Mouse (Mus musculus) hindbrain, embryonic 12.5 days (tissue): ENCODE measurements around the gene Golga5. TPM values are rescaled to one million over a fixed set of nuclear protein-coding genes. Genes with fewer than 3 reads are reported as not detected.
A peak's percentile ranks its signal among the peaks of the same experiment; 100 is the strongest.

Experiments used
- ATAC-seq: fragments of 200-750 bp; cut with Nextera tagmentation; 2 replicates; pipeline ENCODE4 v1.8.0; 2017; ENCODE audit warnings: moderate TSS enrichment; ENCODE audit not compliant: low FRiP score
- H3K27ac ChIP-seq: fragments of 300-500 bp; sonication (generic); 2 replicates; pipeline ENCODE4 v1.5.1; 2016; ENCODE audit warnings: mild to moderate bottlenecking
- H3K27me3 ChIP-seq: fragments of 300-500 bp; sonication (generic); 2 replicates; pipeline ENCODE4 v1.6.1; 2016; ENCODE audit warnings: mild to moderate bottlenecking
- H3K36me3 ChIP-seq: fragments of 300-500 bp; sonication (generic); 2 replicates; pipeline ENCODE4 v1.6.1; 2016; ENCODE audit warnings: mild to moderate bottlenecking
- H3K4me1 ChIP-seq: fragments of 300-500 bp; sonication (generic); 2 replicates; pipeline ENCODE4 v1.6.1; 2016
- H3K4me2 ChIP-seq: fragments of 300-500 bp; sonication (generic); replicated peaks from 2 replicates; pipeline ENCODE4 v1.6.1; 2016; ENCODE audit warnings: mild to moderate bottlenecking
- H3K4me3 ChIP-seq: fragments of 300-500 bp; sonication (generic); 2 replicates; pipeline ENCODE4 v1.5.1; 2016; ENCODE audit warnings: mild to moderate bottlenecking
- H3K9ac ChIP-seq: fragments of 300-500 bp; sonication (generic); 2 replicates; pipeline ENCODE4 v1.6.1; 2016; ENCODE audit warnings: mild to moderate bottlenecking, moderate library complexity
- H3K9me3 ChIP-seq: fragments of 300-500 bp; sonication (generic); replicated peaks from 2 replicates; pipeline ENCODE4 v1.6.1; 2016; ENCODE audit warnings: mild to moderate bottlenecking
- WGBS: fragments of 180-500 bp; shearing (Covaris S2); methylation state at CpG from one replicate; pipeline ENCODE4 v1.1.7; 2016; 5-methylcytosine and 5-hydroxymethylcytosine counted together
- polyA plus RNA-seq: library from polyadenylated mRNA; unstranded; fragments of >200 nt; fragmentation: Nextera tagmentation; extraction: Ambion mirVana; gene quantifications from 2 replicates; pipeline ENCODE4 v1.2.1, GENCODE M21; 2016

Golga5 gene
- polyA plus RNA-seq, 1 experiment from 2014 or later: 35.6 TPM

DNA sequence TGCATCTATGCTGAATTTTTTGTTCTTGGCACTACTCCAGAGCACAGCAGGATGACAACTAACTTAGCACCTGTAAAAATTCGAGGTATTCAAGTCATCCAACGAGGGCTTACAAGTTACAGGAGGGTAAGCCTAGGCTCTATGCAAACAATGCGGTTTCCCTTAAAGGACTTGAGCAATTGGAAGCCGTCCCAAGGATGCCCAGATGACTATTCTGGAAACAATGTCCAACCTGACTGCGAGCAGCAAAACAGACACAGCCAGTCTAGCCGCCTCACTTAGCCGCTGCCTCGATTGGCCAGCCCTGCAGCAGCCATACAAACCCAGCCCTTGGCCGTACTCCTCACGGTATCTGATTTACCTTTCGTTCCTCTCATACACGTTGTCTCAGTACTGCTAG, 36.7 kb upstream of the Golga5 start:
- Histone ChIP-seq H3K27me3 (no peaks in the 10 kb centered on the region), H3K4me3 (no peak overlapping the region), H3K9ac (no peak overlapping the region), H3K4me1 (no peaks in the 10 kb centered on the region), H3K27ac (no peak overlapping the region), H3K9me3 (no peaks in the 10 kb centered on the region), H3K36me3 (no peaks in the 10 kb centered on the region), H3K4me2 (no peak overlapping the region)
- no peak for ATAC-seq
- WGBS: 85% methylated on average over 12 of the region's 12 CpGs

DNA sequence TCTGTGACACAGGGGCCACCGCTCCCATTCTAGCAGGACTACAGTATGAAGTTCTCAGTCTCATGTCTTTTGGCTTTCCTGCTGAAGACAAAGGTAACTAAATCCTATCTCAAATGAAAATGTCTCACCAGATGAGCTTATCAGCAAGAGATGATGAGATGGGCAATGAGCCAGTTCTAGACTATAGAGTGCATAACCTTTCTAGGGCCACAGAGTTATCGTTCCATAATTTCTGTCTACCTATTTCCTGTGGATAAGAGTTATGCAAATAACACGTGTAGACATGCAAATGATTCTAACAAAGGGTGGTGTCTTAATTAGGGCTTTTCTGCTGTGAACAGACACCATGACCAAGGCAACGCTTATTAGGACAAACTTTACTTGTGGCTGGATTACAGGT, 34.8 kb upstream of the Golga5 start:
- WGBS: 89% methylated on average over 4 of the region's 4 CpGs
- Histone ChIP-seq H3K27me3 (no peaks in the 10 kb centered on the region), H3K27ac (no peak overlapping the region), H3K36me3 (no peaks in the 10 kb centered on the region), H3K4me3 (no peak overlapping the region), H3K9me3 (no peaks in the 10 kb centered on the region), H3K4me2 (no peak overlapping the region), H3K4me1 (peaks cover 14% of the 10 kb centered on the region), H3K9ac (no peak overlapping the region)
- no peak for ATAC-seq

DNA sequence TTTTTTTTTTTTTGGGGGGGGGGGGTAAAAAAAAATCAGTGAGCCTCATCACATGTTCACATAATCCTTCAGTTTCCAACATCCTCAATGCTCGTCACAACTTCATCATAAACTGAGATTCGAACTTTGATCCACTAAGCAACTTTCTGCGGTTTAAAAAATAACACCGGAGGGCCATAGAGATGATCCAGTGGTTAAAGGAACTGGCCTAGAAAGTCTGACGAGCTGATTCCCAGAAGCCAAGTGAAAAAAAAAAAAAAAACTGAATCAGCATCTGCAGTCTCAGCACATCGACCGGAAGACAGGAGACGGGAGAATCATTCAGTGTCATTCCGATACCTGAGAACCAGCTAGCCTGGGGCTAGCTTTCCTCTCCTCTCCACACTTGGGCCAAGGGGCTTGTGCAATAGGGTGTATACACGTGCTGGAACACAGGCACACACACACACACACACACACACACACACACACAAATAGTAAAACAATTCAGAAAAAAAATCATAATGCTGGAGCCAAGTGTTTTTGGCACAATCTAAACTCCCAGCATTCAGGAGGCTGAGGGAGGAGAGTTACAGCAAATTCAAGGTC, 31.9 kb upstream of the Golga5 start:
- Histone ChIP-seq H3K4me2 (no peak overlapping the region), H3K4me3 (no peak overlapping the region), H3K27me3 (no peaks in the 10 kb centered on the region), H3K27ac (no peak overlapping the region), H3K9me3 (no peaks in the 10 kb centered on the region), H3K9ac (no peak overlapping the region), H3K36me3 (no peaks in the 10 kb centered on the region), H3K4me1 (peaks cover 17% of the 10 kb centered on the region)
- no peak for ATAC-seq
- 78% methylated on average over 10 of the region's 10 CpGs for WGBS

DNA sequence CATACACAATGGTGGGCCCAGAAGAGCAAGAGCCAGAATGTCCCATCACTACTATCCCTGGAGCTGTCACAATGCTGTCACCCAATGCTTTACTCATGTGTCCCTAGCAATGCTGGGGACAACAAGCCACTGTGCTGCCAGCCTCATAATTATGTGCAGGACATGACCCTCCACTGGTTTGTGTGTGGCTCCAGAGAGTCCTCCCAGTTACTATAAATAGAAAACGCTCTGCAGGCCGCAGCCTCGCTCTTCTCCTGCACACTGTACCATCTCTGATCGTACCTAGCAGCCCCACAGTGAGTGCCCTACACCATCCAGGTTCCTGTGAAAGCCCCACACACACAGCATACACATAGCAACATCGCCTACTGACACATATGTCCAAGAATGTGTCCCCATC, 31.0 kb upstream of the Golga5 start:
- Histone ChIP-seq H3K27ac (no peak overlapping the region), H3K36me3 (no peaks in the 10 kb centered on the region), H3K4me2 (no peak overlapping the region), H3K4me1 (peaks cover 17% of the 10 kb centered on the region), H3K9ac (no peak overlapping the region; the same call in 1 of the 2 replicates), H3K27me3 (no peaks in the 10 kb centered on the region), H3K4me3 (no peak overlapping the region; the same call in 1 of the 2 replicates), H3K9me3 (no peaks in the 10 kb centered on the region)
- no peak for ATAC-seq
- WGBS: 86% methylated on average over 5 of the region's 5 CpGs

DNA sequence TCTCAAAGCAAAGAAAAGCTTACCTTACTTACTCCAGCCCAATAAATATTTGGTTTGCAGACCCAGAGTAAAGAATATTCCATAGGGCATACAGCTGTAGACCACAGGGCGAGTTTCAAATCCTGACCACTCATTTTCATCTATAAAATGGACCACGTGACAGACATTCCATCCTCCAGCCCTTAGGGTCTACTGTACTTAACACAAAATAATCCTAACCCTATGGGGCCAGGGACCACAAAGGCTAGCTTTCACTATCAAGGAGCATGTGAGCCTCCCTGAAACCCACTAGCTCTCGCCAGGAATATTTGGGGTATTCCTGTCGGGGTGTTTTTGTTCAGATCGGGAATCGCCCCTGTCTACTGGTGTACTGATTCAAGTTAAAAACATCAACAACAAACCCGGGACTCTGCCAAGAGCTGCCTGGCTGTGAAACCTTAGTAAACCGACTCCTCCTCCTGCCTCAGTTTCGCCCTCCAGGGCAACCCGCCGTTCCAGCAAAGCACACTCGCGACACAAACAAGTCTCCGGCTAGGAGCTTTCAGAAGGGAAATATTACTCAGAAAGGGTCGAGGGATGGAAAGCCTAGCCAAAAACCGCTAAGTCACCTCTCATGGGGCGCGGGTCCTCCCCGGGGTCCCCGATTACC, 29.8 kb upstream of the Golga5 start:
- no peaks in the 10 kb centered on the region for H3K27me3 ChIP-seq
- H3K4me1 ChIP-seq: peaks cover 17% of the 10 kb centered on the region
- WGBS: 4% methylated on average over 20 of the region's 20 CpGs
- H3K4me3 ChIP-seq: peak overlapping the region; percentile 61
- no peaks in the 10 kb centered on the region for H3K36me3 ChIP-seq
- H3K27ac ChIP-seq: peak overlapping the region; percentile 49; the same call in 1 of the 2 replicates
- H3K9me3 ChIP-seq: no peaks in the 10 kb centered on the region
- peak overlapping the region; percentile 74 for H3K4me2 ChIP-seq
- peak overlapping the region; percentile 71 for H3K9ac ChIP-seq
- ATAC-seq: peak; percentile 62

DNA sequence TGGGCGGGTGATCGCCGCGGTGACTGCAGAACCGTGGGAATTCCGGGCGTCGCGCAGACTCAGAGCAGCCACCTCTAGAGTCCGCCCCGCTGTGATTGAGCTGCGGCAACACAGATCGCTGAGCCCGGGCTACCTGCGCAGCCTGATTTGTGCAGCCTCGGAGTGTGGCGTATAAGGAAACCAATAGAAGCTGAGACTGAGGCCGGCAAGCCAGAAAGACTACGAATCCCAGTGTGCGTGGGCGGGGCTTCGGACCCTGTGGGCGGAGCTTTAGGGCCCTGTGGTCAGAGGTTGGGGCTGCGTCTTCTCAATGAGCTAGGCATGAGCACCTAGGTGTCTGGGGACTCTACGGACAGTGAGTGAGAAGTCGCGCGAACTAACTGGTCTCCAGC, 29.3 kb upstream of the Golga5 start, which contains the start of gene Lgmn:
Gene Lgmn (minus strand): TSS at position 182 of the 392 bp plus-strand sequence.
- Histone ChIP-seq H3K4me3 (peak within 1 kb of the TSS; percentile 61), H3K9ac (peak within 1 kb of the TSS; percentile 71), H3K9me3 (no peaks in the 10 kb centered on the region), H3K4me2 (peak within 1 kb of the TSS; percentile 74), H3K27me3 (no peaks in the 10 kb centered on the region), H3K36me3 (no peaks in the 10 kb centered on the region), H3K27ac (peak within 1 kb of the TSS; percentile 49; the same call in 1 of the 2 replicates), H3K4me1 (peaks cover 17% of the 10 kb centered on the region)
- ATAC-seq: peak; percentile 100
- WGBS: under 1% methylated on average over 28 of the region's 28 CpGs

DNA sequence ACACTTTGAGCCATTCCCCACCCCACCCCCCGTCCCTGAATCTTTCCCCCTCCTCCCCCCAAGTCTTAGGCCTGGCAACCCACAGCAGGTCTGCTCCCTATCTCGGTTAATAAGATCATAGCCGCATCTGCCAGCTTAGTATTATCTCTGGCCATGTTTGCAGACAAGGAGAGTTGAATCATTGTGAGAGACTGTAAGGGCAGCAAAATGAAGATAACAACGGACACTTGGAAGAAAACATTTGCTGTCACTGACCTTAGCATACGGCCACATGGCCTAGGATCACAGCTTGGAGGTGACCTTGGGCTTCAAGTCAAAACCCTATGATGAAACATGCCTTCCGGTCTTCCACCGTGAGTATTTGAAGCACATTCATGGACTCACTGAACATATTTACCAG, 28.4 kb upstream of the Golga5 start:
- H3K9me3 ChIP-seq: no peaks in the 10 kb centered on the region
- H3K27me3 ChIP-seq: no peaks in the 10 kb centered on the region
- 88% methylated on average over 7 of the region's 7 CpGs for WGBS
- no peak overlapping the region for H3K4me3 ChIP-seq
- H3K4me1 ChIP-seq: peaks cover 17% of the 10 kb centered on the region
- no peak for ATAC-seq
- no peak overlapping the region for H3K27ac ChIP-seq
- no peak overlapping the region for H3K4me2 ChIP-seq
- H3K36me3 ChIP-seq: no peaks in the 10 kb centered on the region
- no peak overlapping the region for H3K9ac ChIP-seq

DNA sequence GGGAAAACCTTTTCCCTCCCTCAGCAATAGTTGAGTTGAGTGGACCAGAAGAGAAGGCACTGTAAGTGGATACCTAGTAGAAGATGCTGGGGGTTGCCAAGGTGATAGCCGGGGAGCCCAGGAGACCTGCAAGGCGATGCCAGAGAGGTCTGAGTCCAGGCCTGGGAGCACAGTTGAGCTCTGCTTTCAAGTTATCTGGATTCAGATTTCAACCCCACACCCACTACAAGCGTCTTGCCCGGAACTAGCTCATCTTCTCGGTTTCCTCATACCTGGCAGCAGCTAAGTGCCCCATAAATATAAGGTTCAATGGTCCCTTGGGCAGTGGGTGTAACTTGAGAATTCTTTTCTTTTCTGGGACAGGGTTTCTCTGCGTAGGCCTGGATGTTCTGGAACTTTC, 27.8 kb upstream of the Golga5 start:
- Histone ChIP-seq H3K27me3 (no peaks in the 10 kb centered on the region), H3K36me3 (no peaks in the 10 kb centered on the region), H3K4me2 (no peak overlapping the region), H3K4me1 (peaks cover 17% of the 10 kb centered on the region), H3K4me3 (no peak overlapping the region), H3K9ac (no peak overlapping the region), H3K9me3 (no peaks in the 10 kb centered on the region), H3K27ac (no peak overlapping the region)
- WGBS: 83% methylated on average over 6 of the region's 6 CpGs
- no peak for ATAC-seq

DNA sequence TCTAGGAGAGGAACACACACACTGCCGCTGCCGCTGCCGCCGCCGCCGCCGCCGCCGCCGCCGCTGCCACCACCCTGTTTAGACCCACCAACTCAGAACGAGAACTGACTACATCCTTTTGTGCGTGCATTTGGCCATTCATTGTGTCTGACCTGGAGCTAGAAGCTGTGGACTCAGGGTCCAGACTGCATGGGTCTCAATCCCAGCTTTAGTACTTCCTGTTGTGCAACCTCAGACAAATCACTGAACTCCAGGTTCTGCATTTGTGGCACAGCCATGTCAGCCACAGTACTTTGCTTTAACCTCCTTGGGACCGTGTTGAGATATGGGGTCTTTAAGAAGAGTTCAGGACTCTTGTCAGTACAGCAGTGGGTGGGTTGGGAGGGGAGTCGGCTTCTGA, 26.3 kb upstream of the Golga5 start:
- Histone ChIP-seq H3K4me3 (no peak overlapping the region), H3K9ac (no peak overlapping the region), H3K4me2 (no peak overlapping the region), H3K27me3 (no peaks in the 10 kb centered on the region), H3K36me3 (no peaks in the 10 kb centered on the region), H3K4me1 (peaks cover 17% of the 10 kb centered on the region), H3K27ac (no peak overlapping the region), H3K9me3 (no peaks in the 10 kb centered on the region)
- ATAC-seq: no peak
- 92% methylated on average over 15 of the region's 15 CpGs for WGBS

DNA sequence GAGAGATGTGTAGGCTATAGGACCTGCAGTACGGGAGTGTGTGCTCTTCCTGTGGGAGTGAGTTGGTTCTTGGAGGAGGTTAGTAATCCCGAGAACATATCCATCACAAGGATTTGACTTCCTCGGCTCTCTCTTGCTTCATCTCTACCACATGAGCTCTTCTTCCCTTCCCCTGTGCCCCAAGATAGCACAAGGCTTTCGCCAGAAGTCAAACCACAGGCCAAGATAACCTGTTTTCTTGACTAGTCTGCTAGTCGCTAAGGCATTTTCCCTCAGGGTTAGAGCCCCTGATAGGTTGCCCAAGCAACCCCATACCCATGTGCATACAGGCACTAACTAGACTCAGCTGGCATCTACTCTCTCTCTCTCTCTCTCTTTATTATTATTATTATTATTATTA, 25.3 kb upstream of the Golga5 start:
- H3K4me2 ChIP-seq: no peak overlapping the region
- H3K4me1 ChIP-seq: peaks cover 8% of the 10 kb centered on the region; the same call in 1 of the 2 replicates
- H3K27ac ChIP-seq: no peak overlapping the region
- no peak for ATAC-seq
- WGBS: 82% methylated on average over 5 of the region's 5 CpGs
- H3K9ac ChIP-seq: no peak overlapping the region
- H3K4me3 ChIP-seq: no peak overlapping the region
- no peaks in the 10 kb centered on the region for H3K9me3 ChIP-seq
- no peaks in the 10 kb centered on the region for H3K27me3 ChIP-seq
- no peaks in the 10 kb centered on the region for H3K36me3 ChIP-seq

DNA sequence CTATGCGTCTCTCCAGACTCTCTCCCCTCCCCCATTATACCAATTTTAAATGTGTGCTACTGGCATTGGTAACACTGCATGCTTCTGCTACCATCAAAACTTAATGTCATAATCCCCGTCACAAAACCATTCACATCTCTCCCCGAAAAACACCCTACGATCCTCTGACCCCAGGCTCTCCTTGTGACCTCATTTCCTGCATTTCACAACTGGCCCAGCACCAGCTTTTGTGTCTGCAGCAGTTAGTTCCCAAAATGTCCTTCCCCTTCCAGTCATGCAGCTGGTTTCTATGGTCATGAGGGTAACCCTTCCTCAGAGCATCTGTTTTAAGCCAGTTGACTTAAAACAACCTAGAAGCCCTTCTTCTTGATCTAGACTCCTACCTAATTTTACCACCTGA, 23.5 kb upstream of the Golga5 start:
- H3K27me3 ChIP-seq: no peaks in the 10 kb centered on the region

DNA sequence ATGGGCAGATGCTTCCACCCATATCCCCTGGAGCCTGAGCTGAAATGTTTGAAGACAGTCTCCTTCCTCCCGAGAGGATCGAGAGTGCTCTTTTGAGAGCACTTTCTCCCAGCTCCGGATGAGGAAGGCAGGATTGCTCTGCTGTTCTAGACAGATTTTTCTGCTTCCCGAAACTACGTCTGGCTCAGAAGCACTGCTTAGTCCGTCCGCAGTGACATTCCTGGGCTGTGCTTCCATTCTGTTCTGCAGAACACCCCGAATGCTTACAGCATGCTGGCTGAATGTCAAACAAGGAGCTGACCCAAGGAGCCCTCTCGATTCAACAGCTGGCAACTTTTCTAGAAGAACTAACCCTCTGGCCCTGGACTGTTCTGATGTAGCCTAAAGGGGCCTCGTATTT, 18.5 kb upstream of the Golga5 start:
- no peaks in the 10 kb centered on the region for H3K27me3 ChIP-seq

More for the DNA sequence above, 23.5 kb upstream of the Golga5 start:
- Histone ChIP-seq H3K4me3 (no peak overlapping the region), H3K9ac (no peak overlapping the region), H3K9me3 (no peaks in the 10 kb centered on the region), H3K4me1 (no peaks in the 10 kb centered on the region), H3K36me3 (no peaks in the 10 kb centered on the region), H3K4me2 (no peak overlapping the region), H3K27ac (no peak overlapping the region)
- ATAC-seq: no peak
- 70% methylated on average over 4 of the region's 4 CpGs for WGBS

More for the DNA sequence above, 18.5 kb upstream of the Golga5 start:
- H3K36me3 ChIP-seq: no peaks in the 10 kb centered on the region
- H3K4me1 ChIP-seq: no peaks in the 10 kb centered on the region
- WGBS: 75% methylated on average over 10 of the region's 10 CpGs
- H3K27ac ChIP-seq: no peak overlapping the region
- no peak overlapping the region for H3K4me2 ChIP-seq
- no peak overlapping the region for H3K9ac ChIP-seq
- no peak for ATAC-seq
- no peak overlapping the region for H3K4me3 ChIP-seq
- H3K9me3 ChIP-seq: no peaks in the 10 kb centered on the region
